Mouse (Mus musculus): ENCODE results near the gene Dusp22.

DNA sequence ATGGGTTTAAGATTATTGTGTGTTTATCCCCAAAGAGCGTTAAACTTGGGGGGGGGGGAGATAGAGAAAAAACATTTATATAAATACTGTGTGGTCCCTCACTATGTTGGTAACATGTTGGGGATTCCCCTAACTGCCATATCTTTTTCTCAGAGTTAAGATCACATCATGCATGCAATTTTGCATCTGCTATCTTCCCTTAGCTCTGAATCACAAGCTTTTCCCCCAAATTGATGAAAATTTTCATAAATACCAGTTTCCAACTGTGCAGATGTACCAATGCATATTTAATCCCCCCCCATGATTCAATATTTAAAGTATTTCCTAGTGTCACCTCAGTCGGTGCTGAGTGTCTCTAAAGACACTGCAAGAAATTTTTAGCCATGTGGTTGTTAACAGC lies 77.5 kb downstream of the Dusp22 start:
- TF ChIP-seq POLR2A (IDR thresholded peaks at IDR 0.05; ENCODE audit: extremely low read depth, insufficient read depth, low read length) (no peak), CTCF (IDR thresholded peaks at IDR 0.05; ENCODE audit: low read depth, low read length) (no peak)
